Mouse (Mus musculus) thymus, adult 2 months (tissue): ENCODE data around the gene Ppil2.

Experiments used
- CTCF ChIP-seq: fragments of 200-500 bp; IDR thresholded peaks from 2 replicates; pipeline ENCODE4 v1.5.1; 2012; ENCODE audit warnings: mild to moderate bottlenecking, control low read depth, low read length, moderate library complexity, borderline replicate concordance; ENCODE audit not compliant: control insufficient read depth, poor library complexity, insufficient read depth; ENCODE audit errors: extremely low read depth
- POLR2A ChIP-seq: fragments of 200-500 bp; IDR thresholded peaks from 2 replicates; pipeline ENCODE4 v1.6.1; 2012; ENCODE audit warnings: mild to moderate bottlenecking, low read length, control low read depth, moderate library complexity; ENCODE audit not compliant: control insufficient read depth, poor library complexity, insufficient read depth; ENCODE audit errors: extremely low read depth

DNA sequence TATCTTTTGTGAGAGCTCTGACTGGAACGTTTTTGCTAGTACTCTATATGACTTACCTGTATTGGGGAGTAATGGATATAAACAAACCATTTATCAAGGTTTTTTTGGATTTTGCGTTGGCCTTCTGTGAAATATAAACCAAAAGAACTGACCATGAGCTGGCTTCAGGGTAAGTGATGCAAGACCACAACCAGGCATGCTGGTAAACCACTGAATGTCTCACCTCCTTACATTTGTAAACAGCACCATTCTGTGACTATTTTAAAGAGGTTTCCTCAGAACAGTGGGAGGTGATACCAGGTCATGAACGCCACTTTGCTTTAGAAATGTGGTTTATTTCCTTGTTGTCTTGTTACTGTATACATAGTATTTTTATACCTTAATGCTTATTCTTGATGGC is 24.8 kb downstream of the Ppil2 start:
- no peak for TF ChIP-seq POLR2A
- TF ChIP-seq CTCF, result no peak
